Mouse (Mus musculus): ENCODE data around the gene Plcl2. TPM values are rescaled to one million over a fixed set of nuclear protein-coding genes. Genes with fewer than 3 reads are reported as not detected.
A peak's percentile ranks its signal among the peaks of the same experiment; 100 is the strongest.
"Not testable (repeated sequence)": the region's sequence is repeated elsewhere in the genome, so short reads cannot be mapped to it uniquely, and the experiment has no call there.

The Plcl2 gene
- polyA plus RNA-seq, 1 experiment from 2014 or later = 1.1 TPM

DNA sequence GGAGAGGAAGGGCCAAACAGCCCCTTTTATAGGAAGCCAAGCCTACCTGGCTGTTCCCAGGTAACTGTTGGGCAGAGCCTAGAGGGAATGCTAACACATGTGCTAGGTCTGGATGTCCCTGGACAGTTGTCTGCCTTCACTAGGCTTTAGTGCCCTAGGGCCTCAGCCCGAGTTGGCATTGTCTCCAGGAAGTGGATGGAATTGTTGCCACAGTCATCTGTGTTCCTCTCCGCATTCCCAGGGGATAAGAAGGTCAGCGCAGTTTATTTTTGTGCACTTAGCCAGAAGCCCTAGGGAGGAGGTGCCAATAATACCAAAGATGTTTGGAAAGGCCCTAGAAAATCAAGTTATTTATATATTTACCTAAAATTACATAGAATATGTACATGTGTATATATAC is 173.5 kb downstream of the Plcl2 start:
- DNase-seq = no peak
- no peak for ATAC-seq (ENCODE audit: low read depth)
- Histone ChIP-seq H3K4me1 (replicated peaks) (peaks cover 4% of the 10 kb centered on the region), H3K4me3 (replicated peaks) (no peak overlapping the region), H3K4me2 (no peak overlapping the region), H3K27me3 (no peaks in the 10 kb centered on the region), H3K9ac (no peak overlapping the region), H3K36me3 (no peaks in the 10 kb centered on the region), H3K27ac (no peak overlapping the region), H3K9me3 (replicated peaks) (no peaks in the 10 kb centered on the region)
- 66% methylated on average over 3 of the region's 3 CpGs for WGBS (ENCODE audit: insufficient replicate concordance)

DNA sequence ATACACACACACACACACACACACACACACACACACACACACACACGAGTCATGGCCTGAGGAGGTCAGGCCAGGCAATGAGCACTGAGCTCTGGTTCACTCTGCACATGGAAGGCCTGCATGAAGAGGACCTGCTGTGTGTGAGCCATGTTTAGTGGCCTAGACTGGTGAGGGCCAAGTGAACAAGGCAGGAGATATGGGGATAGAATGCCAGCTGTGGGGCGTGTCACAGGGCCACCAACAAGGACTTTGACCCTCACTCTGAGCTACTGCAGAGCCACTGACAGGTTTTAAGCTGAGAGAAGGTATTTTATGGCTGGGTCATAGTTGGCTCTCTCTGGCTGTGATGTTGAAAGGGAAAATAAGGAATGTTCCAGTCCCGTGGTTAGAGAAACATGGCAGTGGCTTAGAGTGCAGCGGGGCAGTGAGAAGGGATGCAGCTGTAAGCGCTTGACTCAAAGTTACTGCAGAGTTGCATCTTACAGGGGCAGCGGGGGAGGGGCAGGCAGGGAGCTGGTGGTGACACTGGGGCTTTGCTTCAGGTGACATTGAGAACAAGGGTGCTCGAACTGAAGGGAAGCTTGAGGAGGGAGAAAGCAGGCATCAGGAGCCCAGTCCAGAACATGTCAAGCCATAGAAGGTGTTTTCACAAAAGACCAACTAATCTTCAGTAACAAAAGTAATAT is 175.9 kb downstream of the Plcl2 start:
- H3K4me1 ChIP-seq (replicated peaks) = no peaks in the 10 kb centered on the region
- H3K27me3 ChIP-seq = no peaks in the 10 kb centered on the region
- no peak overlapping the region for H3K4me2 ChIP-seq
- no peak overlapping the region for H3K9ac ChIP-seq
- no peak overlapping the region for H3K4me3 ChIP-seq (replicated peaks)
- DNase-seq = no peak
- WGBS (ENCODE audit: insufficient replicate concordance) = 60% methylated on average over 7 of the region's 7 CpGs
- ATAC-seq (ENCODE audit: low read depth) = no peak
- H3K27ac ChIP-seq = no peak overlapping the region
- no peaks in the 10 kb centered on the region for H3K9me3 ChIP-seq (replicated peaks)
- H3K36me3 ChIP-seq = peaks cover 5% of the 10 kb centered on the region; the same call in 1 of the 2 replicates

DNA sequence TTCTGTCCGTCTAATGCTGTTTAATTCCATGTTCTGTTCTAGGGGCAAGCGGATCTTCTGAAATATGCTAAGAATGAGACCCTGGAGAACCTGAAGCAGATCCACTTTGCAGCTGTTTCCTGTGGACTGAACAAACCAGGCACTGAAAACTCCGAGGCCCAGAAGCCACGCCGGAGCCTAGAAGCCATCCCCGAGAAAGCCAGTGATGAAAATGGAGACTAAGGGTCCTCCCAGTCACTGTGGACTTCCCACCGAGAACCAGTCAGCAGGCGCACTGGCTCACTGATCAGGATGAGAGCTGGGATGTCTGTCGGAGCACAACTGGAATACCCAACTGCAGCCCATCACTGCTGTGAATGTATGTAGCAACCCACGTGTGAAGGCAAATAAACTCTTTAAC is 178.5 kb downstream of the Plcl2 start:
- DNase-seq = no peak
- H3K9me3 ChIP-seq (replicated peaks) = no peaks in the 10 kb centered on the region
- peaks cover 5% of the 10 kb centered on the region; the same call in 1 of the 2 replicates for H3K36me3 ChIP-seq
- H3K27ac ChIP-seq = no peak overlapping the region
- WGBS (ENCODE audit: insufficient replicate concordance) = 81% methylated on average over 10 of the region's 10 CpGs
- no peak for ATAC-seq (ENCODE audit: low read depth)
- H3K4me3 ChIP-seq (replicated peaks) = no peak overlapping the region
- H3K4me2 ChIP-seq = no peak overlapping the region
- no peaks in the 10 kb centered on the region for H3K4me1 ChIP-seq (replicated peaks)
- H3K9ac ChIP-seq = no peak overlapping the region
- H3K27me3 ChIP-seq = no peaks in the 10 kb centered on the region

DNA sequence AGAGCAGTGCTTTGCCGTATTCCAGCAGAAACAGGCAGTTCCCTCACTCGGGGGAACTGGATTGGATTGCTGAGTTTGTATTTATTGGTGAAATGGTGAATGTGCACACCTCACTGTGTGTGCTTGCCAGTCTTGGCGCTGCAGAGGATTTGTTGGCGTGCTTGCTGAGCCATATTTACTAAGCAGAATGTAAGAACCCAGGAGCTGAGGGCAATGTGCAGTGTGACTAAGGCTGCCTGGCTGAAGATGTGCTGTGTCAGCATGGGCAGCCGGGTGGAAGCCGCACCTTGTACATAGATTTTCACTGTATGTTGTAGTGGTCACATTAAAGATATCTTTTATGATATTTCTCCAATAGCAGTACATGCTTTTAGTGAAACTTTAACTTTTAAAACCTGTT is 178.9 kb downstream of the Plcl2 start:
- no peak for ATAC-seq (ENCODE audit: low read depth)
- DNase-seq = no peak
- H3K9me3 ChIP-seq (replicated peaks) = no peaks in the 10 kb centered on the region
- no peak overlapping the region for H3K4me3 ChIP-seq (replicated peaks)
- no peaks in the 10 kb centered on the region for H3K4me1 ChIP-seq (replicated peaks)
- peaks cover 5% of the 10 kb centered on the region; the same call in 1 of the 2 replicates for H3K36me3 ChIP-seq
- H3K27me3 ChIP-seq = no peaks in the 10 kb centered on the region
- no peak overlapping the region for H3K4me2 ChIP-seq
- H3K9ac ChIP-seq = no peak overlapping the region
- WGBS (ENCODE audit: insufficient replicate concordance) = 83% methylated on average over 6 of the region's 6 CpGs
- H3K27ac ChIP-seq = no peak overlapping the region

DNA sequence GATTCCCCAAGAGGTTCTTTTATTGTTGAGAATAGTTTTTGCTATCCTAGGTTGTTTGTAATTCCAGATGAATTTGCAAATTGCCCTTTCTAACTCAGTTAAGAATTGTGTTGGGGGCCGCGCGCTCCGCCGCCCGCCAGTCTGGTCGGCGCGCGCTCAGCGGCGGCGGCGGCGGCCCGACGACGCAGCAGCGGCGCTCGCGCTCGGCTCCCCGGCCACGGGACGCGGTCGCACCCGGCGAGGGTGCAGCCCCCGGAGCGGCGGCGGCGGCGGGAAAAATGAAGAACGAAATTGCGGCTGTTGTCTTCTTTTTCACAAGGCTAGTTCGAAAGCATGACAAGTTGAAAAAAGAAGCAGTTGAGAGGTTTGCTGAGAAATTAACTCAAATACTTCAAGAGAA is 189.2 kb downstream of the Plcl2 start:
- H3K27ac ChIP-seq; H3K4me3 ChIP-seq (replicated peaks); H3K9ac ChIP-seq; H3K36me3 ChIP-seq; H3K4me1 ChIP-seq (replicated peaks); H3K9me3 ChIP-seq (replicated peaks); ATAC-seq (ENCODE audit: low read depth); DNase-seq: not testable (repeated sequence)
- Histone ChIP-seq H3K27me3 (peaks cover 10% of the 10 kb centered on the region), H3K4me2 (0 out of 2 replicates have a peak overlapping the region, but pooled peaks have one; percentile 14)
- 1% methylated on average over 39 of the region's 39 CpGs for WGBS (ENCODE audit: insufficient replicate concordance)

DNA sequence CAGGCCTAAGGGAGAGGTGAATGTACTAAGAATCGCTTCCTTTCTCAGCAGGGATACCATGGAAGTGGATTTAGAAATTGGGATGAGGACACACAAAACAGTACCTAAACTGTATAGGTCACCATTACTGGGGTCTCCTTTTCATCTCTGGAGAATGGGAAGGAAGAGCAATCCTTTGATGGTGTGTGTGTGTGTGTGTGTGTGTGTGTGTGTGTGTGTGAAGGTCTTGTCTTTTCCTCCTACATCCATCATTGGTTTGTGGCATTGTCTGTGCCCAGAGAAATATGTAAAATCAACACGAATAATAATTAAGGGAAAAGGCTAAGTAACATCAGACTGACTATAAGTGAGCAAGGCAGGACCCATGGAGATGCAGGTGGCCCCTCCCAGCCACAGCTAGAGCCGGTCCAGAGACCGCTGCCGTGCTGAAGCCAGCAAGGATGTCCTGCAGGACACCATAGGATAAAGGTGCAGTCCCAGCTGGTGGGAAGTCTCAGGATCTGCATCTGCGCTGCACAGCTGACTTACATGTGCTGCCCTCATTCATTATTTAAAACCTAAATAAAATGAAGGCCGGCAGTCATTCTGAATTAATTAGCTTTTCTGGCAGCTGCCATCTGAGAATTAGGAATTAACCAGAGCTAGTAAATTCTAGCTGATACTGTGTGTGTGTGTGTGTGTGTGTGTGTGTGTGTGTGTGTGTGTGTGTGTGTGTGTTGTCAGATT is 201.5 kb downstream of the Plcl2 start:
- H3K36me3 ChIP-seq = no peaks in the 10 kb centered on the region
- H3K27me3 ChIP-seq = no peaks in the 10 kb centered on the region
- no peak for DNase-seq
- no peak overlapping the region for H3K27ac ChIP-seq
- H3K4me2 ChIP-seq = no peak overlapping the region
- no peak for ATAC-seq (ENCODE audit: low read depth)
- H3K4me1 ChIP-seq (replicated peaks) = no peaks in the 10 kb centered on the region
- H3K9ac ChIP-seq = no peak overlapping the region
- no peaks in the 10 kb centered on the region for H3K9me3 ChIP-seq (replicated peaks)
- WGBS (ENCODE audit: insufficient replicate concordance) = 74% methylated on average over 7 of the region's 7 CpGs
- no peak overlapping the region for H3K4me3 ChIP-seq (replicated peaks)

DNA sequence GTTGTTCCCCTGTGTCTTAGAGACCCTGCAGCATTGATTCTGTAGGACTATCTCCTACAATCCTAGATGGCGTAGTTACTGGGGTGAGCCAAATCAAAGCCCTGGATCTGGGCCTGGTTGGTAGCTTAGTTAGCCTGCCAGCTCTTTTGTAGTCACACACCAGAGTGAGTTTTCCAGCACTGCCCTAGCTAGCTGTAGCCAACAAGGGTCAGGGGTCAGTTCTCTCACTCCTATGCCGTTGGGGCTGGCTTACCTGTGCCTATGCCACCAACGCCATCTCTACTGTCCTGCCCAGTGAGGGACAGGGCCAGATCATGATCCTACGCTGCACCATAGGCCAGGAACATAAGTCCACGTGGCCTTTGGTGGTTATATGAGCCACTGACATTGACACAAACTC is 208.4 kb downstream of the Plcl2 start:
- no peak overlapping the region for H3K4me3 ChIP-seq (replicated peaks)
- DNase-seq (no peak), ATAC-seq (ENCODE audit: low read depth) (no peak)
- H3K9ac ChIP-seq = no peak overlapping the region
- H3K4me2 ChIP-seq = no peak overlapping the region
- no peaks in the 10 kb centered on the region for H3K27me3 ChIP-seq
- no peaks in the 10 kb centered on the region for H3K36me3 ChIP-seq
- no peaks in the 10 kb centered on the region for H3K9me3 ChIP-seq (replicated peaks)
- H3K4me1 ChIP-seq (replicated peaks) = no peaks in the 10 kb centered on the region
- no peak overlapping the region for H3K27ac ChIP-seq
- WGBS (ENCODE audit: insufficient replicate concordance) = 63% methylated on average over 5 of the region's 5 CpGs

DNA sequence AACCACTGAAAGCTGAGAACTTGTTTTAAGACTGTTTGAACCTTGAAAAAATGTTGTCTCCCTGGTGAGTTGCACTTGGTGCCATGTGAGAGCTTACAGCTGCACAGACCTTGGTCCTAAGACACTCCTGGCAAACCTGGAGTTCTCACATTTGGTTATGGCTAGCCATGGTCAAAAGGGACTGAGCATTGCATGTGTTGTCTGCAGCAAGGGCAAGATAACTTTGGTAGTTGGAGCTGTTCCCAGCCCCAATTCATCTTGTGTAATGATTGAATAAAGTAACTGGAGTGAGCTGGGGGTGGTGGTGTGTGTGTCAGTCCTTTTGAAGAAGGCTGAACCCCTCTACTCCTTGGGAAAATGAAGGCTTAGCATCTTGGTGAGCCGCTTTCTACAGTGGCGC is 215.2 kb downstream of the Plcl2 start:
- H3K4me1 ChIP-seq (replicated peaks) = no peaks in the 10 kb centered on the region
- no peak overlapping the region for H3K4me3 ChIP-seq (replicated peaks)
- H3K27me3 ChIP-seq = no peaks in the 10 kb centered on the region
- H3K36me3 ChIP-seq = no peaks in the 10 kb centered on the region
- DNase-seq (no peak), ATAC-seq (ENCODE audit: low read depth) (no peak)
- no peak overlapping the region for H3K4me2 ChIP-seq
- H3K9ac ChIP-seq = no peak overlapping the region
- 75% methylated on average over 2 of the region's 2 CpGs for WGBS (ENCODE audit: insufficient replicate concordance)
- H3K9me3 ChIP-seq (replicated peaks) = no peaks in the 10 kb centered on the region
- H3K27ac ChIP-seq = no peak overlapping the region

DNA sequence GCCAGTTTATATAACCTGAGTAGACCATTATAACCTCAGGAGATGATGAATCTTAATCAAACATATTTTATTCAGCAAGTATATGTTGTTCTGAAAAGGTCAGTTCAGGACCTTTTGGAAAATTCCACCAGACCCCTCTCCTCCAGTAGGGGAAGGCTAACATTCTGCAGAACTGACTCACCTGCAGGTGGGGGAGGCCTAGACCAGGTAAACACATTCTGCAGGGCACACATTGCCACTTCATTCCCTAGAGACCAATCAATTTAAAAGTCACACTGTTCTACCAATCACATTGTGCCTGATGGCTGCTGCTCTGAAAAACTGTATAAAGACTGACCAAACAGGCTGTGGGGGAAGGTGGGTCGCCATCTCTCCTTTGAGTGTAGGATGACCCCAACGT is 217.1 kb downstream of the Plcl2 start:
- ATAC-seq (ENCODE audit: low read depth) = no peak

DNA sequence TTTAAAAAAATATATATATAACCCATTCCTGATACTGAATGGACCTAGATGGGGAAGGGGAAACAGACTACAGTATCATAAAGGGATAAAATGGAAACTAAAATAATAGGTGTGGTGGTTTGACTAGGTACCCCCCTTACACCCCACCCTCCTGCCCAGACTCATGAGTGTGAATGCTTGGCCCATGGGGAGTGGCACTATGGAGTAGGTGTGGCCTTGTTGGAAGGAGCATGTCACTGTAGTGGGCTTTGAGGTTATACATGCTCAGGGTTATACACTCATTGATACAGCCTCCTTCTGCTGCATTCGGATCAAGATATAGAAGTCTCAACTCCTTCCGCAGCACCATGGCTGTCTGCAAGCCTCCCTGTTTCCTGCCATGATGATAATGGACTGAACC is 219.8 kb downstream of the Plcl2 start:
- Histone ChIP-seq H3K36me3 (no peaks in the 10 kb centered on the region), H3K9me3 (replicated peaks) (no peaks in the 10 kb centered on the region), H3K27ac (no peak overlapping the region), H3K9ac (no peak overlapping the region), H3K27me3 (no peaks in the 10 kb centered on the region), H3K4me2 (no peak overlapping the region), H3K4me1 (replicated peaks) (0 out of 2 replicates have a peak, but pooled peaks cover 7% of the 10 kb centered on the region), H3K4me3 (replicated peaks) (no peak overlapping the region)
- 36% methylated on average over 2 of the region's 2 CpGs for WGBS (ENCODE audit: insufficient replicate concordance)
- no peak for ATAC-seq (ENCODE audit: low read depth)
- no peak for DNase-seq

More for the DNA sequence above, 217.1 kb downstream of the Plcl2 start:
- no peaks in the 10 kb centered on the region for H3K9me3 ChIP-seq (replicated peaks)
- WGBS (ENCODE audit: insufficient replicate concordance) = 45% methylated on average over 2 of the region's 2 CpGs
- H3K9ac ChIP-seq = no peak overlapping the region
- H3K27me3 ChIP-seq = no peaks in the 10 kb centered on the region
- no peak for DNase-seq
- no peak overlapping the region for H3K4me3 ChIP-seq (replicated peaks)
- 0 out of 2 replicates have a peak, but pooled peaks cover 7% of the 10 kb centered on the region for H3K4me1 ChIP-seq (replicated peaks)
- H3K36me3 ChIP-seq = no peaks in the 10 kb centered on the region
- H3K27ac ChIP-seq = no peak overlapping the region
- no peak overlapping the region for H3K4me2 ChIP-seq

DNA sequence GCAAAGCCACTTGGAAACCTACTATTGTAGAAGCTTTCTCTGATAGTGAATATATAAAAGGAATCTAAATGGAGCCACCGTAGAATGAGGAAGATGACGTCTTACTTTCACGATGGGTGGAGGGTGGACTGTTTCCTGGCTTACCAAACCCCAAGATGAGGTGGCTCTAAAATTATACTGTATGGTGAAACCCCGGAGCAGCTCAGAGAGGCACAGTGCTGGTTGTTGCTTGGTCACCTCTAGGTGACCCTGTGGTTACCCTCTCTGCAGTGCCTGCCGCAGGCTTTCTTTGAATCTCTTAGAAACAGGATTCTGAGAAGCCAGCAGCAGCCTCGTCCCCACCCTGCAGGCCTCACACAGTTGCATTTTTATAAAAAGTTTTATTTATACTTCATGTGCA is 220.4 kb downstream of the Plcl2 start:
- no peak overlapping the region for H3K9ac ChIP-seq
- no peak overlapping the region for H3K4me2 ChIP-seq
- no peaks in the 10 kb centered on the region for H3K27me3 ChIP-seq
- WGBS (ENCODE audit: insufficient replicate concordance) = 18% methylated on average over 6 of the region's 6 CpGs
- H3K9me3 ChIP-seq (replicated peaks) = no peaks in the 10 kb centered on the region
- no peaks in the 10 kb centered on the region for H3K36me3 ChIP-seq
- ATAC-seq (ENCODE audit: low read depth) (no peak), DNase-seq (no peak)
- H3K27ac ChIP-seq = no peak overlapping the region
- 0 out of 2 replicates have a peak, but pooled peaks cover 7% of the 10 kb centered on the region for H3K4me1 ChIP-seq (replicated peaks)
- no peak overlapping the region for H3K4me3 ChIP-seq (replicated peaks)

DNA sequence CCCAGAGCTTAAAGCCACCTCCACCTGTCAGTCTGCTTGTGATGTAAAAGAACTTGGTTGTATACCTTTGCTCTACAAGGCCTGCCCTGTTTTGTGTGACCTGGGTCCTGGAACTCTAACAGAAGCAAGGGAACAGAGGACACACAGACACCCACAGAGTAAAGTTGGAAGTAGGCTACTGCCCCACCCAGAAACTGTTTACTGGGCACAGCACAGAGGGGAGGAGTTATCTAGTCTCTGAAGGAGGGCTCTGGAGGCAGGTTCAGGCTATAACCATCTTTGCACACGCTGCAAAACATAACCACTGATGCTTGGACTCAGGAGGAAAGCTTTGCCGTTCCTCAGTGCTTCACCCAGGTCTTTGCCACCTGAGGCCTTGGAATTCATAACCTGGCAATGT is 221.7 kb downstream of the Plcl2 start:
- Histone ChIP-seq H3K4me1 (replicated peaks) (peaks cover 14% of the 10 kb centered on the region; the same call in 1 of the 2 replicates), H3K27me3 (no peaks in the 10 kb centered on the region), H3K9me3 (replicated peaks) (no peaks in the 10 kb centered on the region), H3K27ac (no peak overlapping the region), H3K9ac (no peak overlapping the region), H3K4me2 (no peak overlapping the region), H3K4me3 (replicated peaks) (no peak overlapping the region), H3K36me3 (no peaks in the 10 kb centered on the region)
- 62% methylated on average over 2 of the region's 2 CpGs for WGBS (ENCODE audit: insufficient replicate concordance)
- DNase-seq = no peak
- ATAC-seq (ENCODE audit: low read depth) = no peak

All from liver, embryonic 13.5 days (tissue).